Mouse (Mus musculus) E14TG2a.4 (cell line): ENCODE measurements around the gene Klhl32.

Experiments used
- H3K27me3 ChIP-seq: 2 replicates; pipeline ENCODE4 v1.6.1; 2014; ENCODE audit warnings: low read length, control low read depth; ENCODE audit not compliant: insufficient read depth
- H3K36me3 ChIP-seq: 2 replicates; pipeline ENCODE4 v1.6.1; 2014; ENCODE audit warnings: low read length, control low read depth; ENCODE audit not compliant: insufficient read depth
- H3K4me1 ChIP-seq: replicated peaks from 2 replicates; pipeline ENCODE4 v1.6.1; 2014; ENCODE audit warnings: low read depth, low read length, control low read depth
- H3K4me3 ChIP-seq: replicated peaks from 2 replicates; pipeline ENCODE4 v1.5.1; 2014; ENCODE audit warnings: mild to moderate bottlenecking, low read length
- H3K9me3 ChIP-seq: 2 replicates; pipeline ENCODE4 v1.6.1; 2014; ENCODE audit warnings: low read length, control low read depth
- CTCF ChIP-seq: conservative IDR thresholded peaks from 2 replicates; pipeline ENCODE4 v1.5.1; 2014; ENCODE audit warnings: low read length
- NANOG ChIP-seq: IDR thresholded peaks from 2 replicates; pipeline ENCODE4 v1.6.1; 2014; ENCODE audit warnings: borderline replicate concordance, low read length, mixed read lengths
- POU5F1 ChIP-seq: IDR thresholded peaks from 2 replicates; pipeline ENCODE4 v1.6.1; 2014; ENCODE audit warnings: low read length, borderline replicate concordance

Klhl32 gene

GRCm38 (mm10) chr4:24574276-24574675, 276.6 kb downstream of the Klhl32 start:
- TF ChIP-seq POU5F1 (no peak), NANOG (no peak), CTCF (peak; percentile 93)
- H3K27me3 ChIP-seq: no peaks in the 10 kb centered on the region
- no peak overlapping the region for H3K4me3 ChIP-seq
- H3K36me3 ChIP-seq: peaks cover 40% of the 10 kb centered on the region
- peaks cover 13% of the 10 kb centered on the region for H3K9me3 ChIP-seq
- no peaks in the 10 kb centered on the region for H3K4me1 ChIP-seq

GRCm38 (mm10) chr4:24568989-24569556, 281.9 kb downstream of the Klhl32 start:
- Histone ChIP-seq H3K4me1 (0 out of 2 replicates have a peak, but pooled peaks cover 7% of the 10 kb centered on the region), H3K36me3 (peaks cover 33% of the 10 kb centered on the region), H3K27me3 (no peaks in the 10 kb centered on the region), H3K4me3 (no peak overlapping the region), H3K9me3 (no peaks in the 10 kb centered on the region)
- TF ChIP-seq CTCF (no peak), NANOG (no peak), POU5F1 (no peak)

- Histone ChIP-seq H3K4me1 (0 out of 2 replicates have a peak, but pooled peaks cover 7% of the 10 kb centered on the region), H3K36me3 (peaks cover 33% of the 10 kb centered on the region), H3K4me3 (no peak overlapping the region), H3K27me3 (no peaks in the 10 kb centered on the region), H3K9me3 (no peaks in the 10 kb centered on the region)
- TF ChIP-seq POU5F1 (no peak), CTCF (no peak), NANOG (no peak)
Observed at GRCm38 (mm10) chr4:24568026-24568425, 282.9 kb downstream of the Klhl32 start.
